Mouse (Mus musculus) hindbrain, embryonic 15.5 days (tissue): ENCODE measurements at regions not wholly inside any gene's neighbourhood (a gene's known extent, or its start where the extent isn't known, plus 50 kb on each side); places are given as distances from the start of the nearest gene placed in this dataset.

Experiments
- ATAC-seq: fragments of 200-750 bp; cut with Nextera tagmentation; 2 replicates; pipeline ENCODE4 v1.8.0; 2017; ENCODE audit warnings: low read depth, moderate number of reproducible peaks, moderate TSS enrichment; ENCODE audit not compliant: low FRiP score
- H3K27ac ChIP-seq: fragments of 300-500 bp; sonication (generic); replicated peaks from 2 replicates; pipeline ENCODE4 v1.5.1; 2015; ENCODE audit warnings: mild to moderate bottlenecking, inconsistent platforms
- H3K27me3 ChIP-seq: fragments of 300-500 bp; sonication (generic); 2 replicates; pipeline ENCODE4 v1.6.1; 2015; ENCODE audit warnings: control low read depth, inconsistent platforms
- H3K36me3 ChIP-seq: fragments of 300-500 bp; sonication (generic); 2 replicates; pipeline ENCODE4 v1.6.1; 2015; ENCODE audit warnings: control low read depth, inconsistent platforms
- H3K4me1 ChIP-seq: fragments of 300-500 bp; sonication (generic); replicated peaks from 2 replicates; pipeline ENCODE4 v1.6.1; 2015; ENCODE audit warnings: control low read depth, inconsistent platforms
- H3K4me2 ChIP-seq: fragments of 300-500 bp; sonication (generic); 2 replicates; pipeline ENCODE4 v1.6.1; 2015; ENCODE audit warnings: moderate library complexity, mild to moderate bottlenecking, inconsistent platforms
- H3K4me3 ChIP-seq: fragments of 300-500 bp; sonication (generic); 2 replicates; pipeline ENCODE4 v1.5.1; 2015; ENCODE audit warnings: mild to moderate bottlenecking, inconsistent platforms
- H3K9ac ChIP-seq: fragments of 300-500 bp; sonication (generic); 2 replicates; pipeline ENCODE4 v1.6.1; 2015; ENCODE audit warnings: inconsistent platforms
- H3K9me3 ChIP-seq: fragments of 300-500 bp; sonication (generic); 2 replicates; pipeline ENCODE4 v1.6.1; 2016; ENCODE audit warnings: control low read depth, inconsistent platforms
- WGBS: fragments of 180-500 bp; shearing (Covaris S2); methylation state at CpG from one replicate; pipeline ENCODE4 v1.1.7; 2015; 5-methylcytosine and 5-hydroxymethylcytosine counted together

DNA sequence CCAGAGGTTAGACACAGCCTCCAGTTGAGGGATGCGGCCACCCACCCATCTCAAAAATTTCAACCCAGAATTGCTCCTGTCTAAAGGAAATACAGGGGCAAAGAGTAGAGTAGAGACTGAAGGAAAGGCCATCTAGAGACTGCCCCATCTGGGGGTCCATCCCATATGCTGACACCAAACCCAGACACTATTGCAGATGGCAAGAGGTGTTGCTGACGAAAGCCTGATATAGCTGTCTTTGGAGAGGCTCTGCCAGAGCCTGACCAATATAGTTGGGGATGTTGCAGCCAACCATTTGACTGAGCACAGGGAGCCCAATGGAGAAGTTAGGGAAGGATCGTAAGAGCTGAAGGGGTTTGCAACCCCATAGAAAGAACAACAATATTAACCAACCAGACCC is 141.6 kb upstream of the Reg3b start:
- H3K9ac ChIP-seq: no peak overlapping the region
- H3K4me3 ChIP-seq: no peak overlapping the region
- no peak overlapping the region for H3K27ac ChIP-seq
- no peak overlapping the region for H3K4me2 ChIP-seq
- no peak for ATAC-seq
- no peaks in the 10 kb centered on the region for H3K4me1 ChIP-seq
- H3K36me3 ChIP-seq: no peaks in the 10 kb centered on the region
- H3K9me3 ChIP-seq: no peaks in the 10 kb centered on the region
- no peaks in the 10 kb centered on the region for H3K27me3 ChIP-seq
- WGBS: 94% methylated on average over 3 of the region's 3 CpGs

DNA sequence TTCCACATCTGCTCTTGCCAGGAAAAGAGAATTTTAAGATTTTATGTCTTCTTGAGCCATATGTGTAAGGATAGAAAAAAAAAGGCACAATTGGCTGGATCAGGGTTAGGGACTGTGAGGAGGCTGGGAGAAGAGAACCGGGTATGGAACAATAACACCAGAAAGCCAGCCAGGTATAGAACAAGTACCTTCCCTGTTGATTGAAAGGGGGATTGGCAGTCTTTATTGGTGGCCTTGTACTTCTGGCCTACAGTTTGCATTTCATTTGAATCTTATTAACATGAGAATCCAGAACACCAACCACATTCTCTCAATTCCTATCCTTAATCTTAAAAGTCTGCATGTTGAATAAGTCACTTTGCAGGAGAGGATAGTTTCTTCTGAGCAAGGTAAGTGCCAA is 126.1 kb upstream of the Reg3b start:
- Histone ChIP-seq H3K9ac (no peak overlapping the region), H3K27ac (0 out of 2 replicates have a peak overlapping the region, but pooled peaks have one; percentile 1), H3K4me3 (no peak overlapping the region), H3K4me1 (no peaks in the 10 kb centered on the region), H3K4me2 (no peak overlapping the region), H3K27me3 (no peaks in the 10 kb centered on the region), H3K9me3 (no peaks in the 10 kb centered on the region), H3K36me3 (no peaks in the 10 kb centered on the region)
- WGBS: 21% methylated on average over 1 of the region's 1 CpGs
- no peak for ATAC-seq

DNA sequence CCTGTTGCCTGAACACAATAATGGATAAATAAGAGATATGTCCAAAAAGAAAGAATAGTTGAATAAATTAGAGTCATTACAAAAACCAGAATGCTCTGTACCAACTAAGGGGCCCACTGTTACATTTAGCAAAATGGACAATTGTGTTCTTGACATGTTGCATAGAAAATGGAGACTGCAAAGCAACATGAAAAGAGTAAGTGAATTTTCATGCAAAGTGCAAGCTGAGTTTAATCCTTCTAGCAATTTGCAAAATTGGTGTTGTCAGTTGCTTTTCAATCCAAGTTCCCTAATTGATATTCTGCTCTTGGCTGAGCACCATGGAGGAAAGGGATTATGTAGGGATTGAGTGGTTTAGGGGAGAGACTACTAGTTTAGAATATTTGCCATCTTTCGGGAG is 125.4 kb upstream of the Reg3b start:
- no peaks in the 10 kb centered on the region for H3K36me3 ChIP-seq
- H3K4me2 ChIP-seq: no peak overlapping the region
- no peak overlapping the region for H3K9ac ChIP-seq
- WGBS: 66% methylated on average over 1 of the region's 1 CpGs
- H3K9me3 ChIP-seq: no peaks in the 10 kb centered on the region
- H3K4me3 ChIP-seq: no peak overlapping the region
- H3K4me1 ChIP-seq: no peaks in the 10 kb centered on the region
- H3K27me3 ChIP-seq: no peaks in the 10 kb centered on the region
- 0 out of 2 replicates have a peak overlapping the region, but pooled peaks have one; percentile 2 for H3K27ac ChIP-seq
- no peak for ATAC-seq

DNA sequence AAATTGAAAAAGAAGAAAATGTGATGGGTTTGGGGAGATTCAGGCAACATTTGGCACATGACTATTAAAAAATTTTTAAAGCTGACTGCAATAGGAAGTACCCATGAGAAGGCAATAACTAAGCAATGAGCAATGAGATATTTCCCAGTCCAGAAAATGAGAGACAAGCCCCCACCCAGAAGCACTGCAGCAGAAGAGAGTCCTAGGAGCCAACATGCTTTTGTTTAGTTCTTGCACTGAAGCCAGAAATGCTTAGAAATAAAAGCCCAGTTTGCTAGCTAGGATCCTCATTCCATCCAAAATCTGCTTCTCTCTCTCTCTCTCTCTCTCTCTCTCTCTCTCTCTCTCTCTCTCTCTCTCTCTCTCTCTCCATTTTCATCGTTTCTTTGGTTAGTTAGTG is 120.4 kb upstream of the Reg3b start:
- peaks cover 4% of the 10 kb centered on the region; the same call in 1 of the 2 replicates for H3K4me1 ChIP-seq
- 50% methylated on average over 1 of the region's 1 CpGs for WGBS
- H3K9ac ChIP-seq: no peak overlapping the region
- no peak for ATAC-seq
- H3K27me3 ChIP-seq: no peaks in the 10 kb centered on the region
- H3K27ac ChIP-seq: no peak overlapping the region
- H3K4me3 ChIP-seq: no peak overlapping the region
- no peaks in the 10 kb centered on the region for H3K9me3 ChIP-seq
- H3K4me2 ChIP-seq: no peak overlapping the region
- H3K36me3 ChIP-seq: no peaks in the 10 kb centered on the region

DNA sequence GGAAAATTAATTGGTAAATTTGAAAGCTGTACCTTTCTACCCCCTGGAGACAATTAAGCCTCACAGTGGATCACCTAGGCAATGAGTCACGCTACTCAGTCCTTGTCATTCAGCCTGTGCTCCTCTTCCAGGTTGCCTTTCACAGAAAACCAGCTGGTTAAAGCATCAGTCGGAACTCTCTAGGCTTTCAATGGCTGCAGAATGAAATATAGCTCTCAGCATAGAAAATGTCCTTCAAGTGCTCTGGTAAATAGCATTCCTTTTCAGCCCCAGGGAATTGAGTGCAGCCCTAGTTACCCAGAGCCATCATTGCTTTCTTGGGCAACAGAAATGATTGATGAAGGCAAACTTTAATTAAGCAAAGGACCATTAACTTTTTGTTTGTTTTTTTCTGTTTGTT is 119.9 kb upstream of the Reg3b start:
- Histone ChIP-seq H3K27ac (0 out of 2 replicates have a peak overlapping the region, but pooled peaks have one; percentile 34), H3K9ac (no peak overlapping the region), H3K9me3 (no peaks in the 10 kb centered on the region), H3K4me2 (no peak overlapping the region), H3K36me3 (no peaks in the 10 kb centered on the region), H3K27me3 (no peaks in the 10 kb centered on the region), H3K4me1 (peaks cover 4% of the 10 kb centered on the region; the same call in 1 of the 2 replicates), H3K4me3 (no peak overlapping the region)
- 21% methylated on average over 2 of the region's 2 CpGs for WGBS
- ATAC-seq: peak; percentile 54; the same call in 1 of the 2 replicates

DNA sequence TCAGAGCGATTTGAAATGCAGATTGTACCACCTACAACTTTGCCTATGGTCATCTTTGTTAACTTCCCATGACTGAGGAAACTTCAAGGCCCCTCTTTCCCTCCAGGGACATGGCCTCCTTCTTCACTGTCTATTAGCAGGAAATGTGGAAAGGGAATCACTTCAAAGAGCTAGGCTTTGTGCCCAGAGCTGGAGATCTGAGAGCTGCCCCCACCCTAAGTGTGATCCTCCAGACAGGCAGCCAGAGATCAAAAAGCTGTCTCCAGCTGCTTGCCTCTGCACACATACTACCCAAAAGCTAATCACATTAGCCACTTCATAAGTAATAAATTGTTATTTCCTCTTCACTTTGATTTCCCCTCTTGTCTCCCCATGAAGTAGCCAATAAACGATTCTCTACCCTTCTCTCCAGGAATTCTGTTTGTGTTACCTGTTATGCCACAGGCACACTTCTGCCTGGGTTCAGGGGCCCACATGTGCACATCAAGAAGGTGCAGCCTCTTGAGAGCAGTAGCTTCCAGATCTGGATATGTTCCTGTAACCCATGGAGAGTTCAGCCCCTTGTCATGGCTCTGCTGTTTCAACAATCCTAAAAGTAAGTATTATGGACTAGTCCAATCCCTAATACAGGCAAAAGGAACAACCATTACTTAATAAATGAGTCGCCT is 98.4 kb upstream of the Reg3b start:
- Histone ChIP-seq H3K4me2 (no peak overlapping the region), H3K36me3 (no peaks in the 10 kb centered on the region), H3K9ac (no peak overlapping the region), H3K9me3 (no peaks in the 10 kb centered on the region), H3K27me3 (no peaks in the 10 kb centered on the region), H3K4me3 (no peak overlapping the region), H3K27ac (no peak overlapping the region), H3K4me1 (no peaks in the 10 kb centered on the region)
- 71% methylated on average over 3 of the region's 3 CpGs for WGBS
- no peak for ATAC-seq

DNA sequence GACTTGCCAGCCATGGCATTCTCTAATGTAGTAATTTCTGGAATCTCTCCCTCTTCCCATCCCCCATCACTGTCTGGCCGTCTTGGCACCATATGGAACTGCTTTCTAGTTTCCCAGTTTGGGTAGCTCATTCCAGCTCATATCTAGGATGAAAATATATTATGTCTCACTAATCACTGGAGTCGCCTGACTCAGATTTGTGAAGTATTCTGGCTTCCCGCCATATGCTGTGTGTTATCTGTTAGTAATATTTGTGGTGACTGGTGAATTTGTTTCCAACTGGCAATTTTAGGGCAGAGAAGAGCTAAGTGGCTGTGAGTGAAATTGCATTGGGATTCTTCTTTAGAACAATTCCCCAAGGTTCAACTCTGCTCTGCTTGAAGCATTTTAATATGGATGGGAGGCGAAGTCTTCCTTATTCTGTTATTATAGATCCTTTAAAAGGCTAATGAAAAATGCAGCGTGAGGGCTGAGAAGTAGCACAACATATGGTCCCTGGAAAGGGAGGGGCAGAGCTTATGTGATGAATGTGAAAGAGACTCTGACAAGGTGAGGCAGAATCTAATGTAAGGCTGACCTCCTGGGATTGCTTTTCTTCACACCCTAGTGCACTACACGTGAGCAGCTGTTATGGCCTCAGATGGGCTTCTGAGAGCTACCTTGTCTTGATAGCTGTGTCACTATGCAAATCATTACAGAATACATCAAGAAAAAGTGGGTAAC is 92.3 kb upstream of the Reg3b start:
- H3K9me3 ChIP-seq: no peaks in the 10 kb centered on the region
- no peaks in the 10 kb centered on the region for H3K36me3 ChIP-seq
- H3K27me3 ChIP-seq: no peaks in the 10 kb centered on the region
- H3K4me2 ChIP-seq: no peak overlapping the region
- no peak overlapping the region for H3K9ac ChIP-seq
- WGBS: 41% methylated on average over 6 of the region's 6 CpGs
- H3K4me1 ChIP-seq: 0 out of 2 replicates have a peak, but pooled peaks cover 5% of the 10 kb centered on the region
- ATAC-seq: peak; percentile 73; the same call in 1 of the 2 replicates
- no peak overlapping the region for H3K4me3 ChIP-seq
- H3K27ac ChIP-seq: 0 out of 2 replicates have a peak overlapping the region, but pooled peaks have one; percentile 14

DNA sequence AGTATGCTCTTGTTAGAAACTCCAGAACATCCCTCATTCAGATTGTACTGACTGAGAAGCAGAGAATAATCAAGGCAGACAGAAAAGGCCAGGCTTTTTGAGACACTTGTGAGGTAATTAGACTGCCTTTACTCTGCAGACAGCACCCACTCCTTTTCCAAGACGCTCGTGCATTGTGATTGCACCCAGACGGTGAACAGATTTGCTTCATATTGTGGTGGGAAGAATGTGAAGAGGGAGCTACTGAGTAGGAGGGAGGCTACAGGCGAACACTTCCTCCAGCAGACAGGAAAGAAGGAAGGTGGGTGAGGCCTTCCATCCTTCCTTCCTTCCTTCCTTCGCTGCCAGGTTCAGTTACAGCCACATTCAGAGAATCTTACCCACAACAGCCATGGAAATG is 89.9 kb upstream of the Reg3b start:
- 77% methylated on average over 5 of the region's 5 CpGs for WGBS
- H3K27ac ChIP-seq: no peak overlapping the region
- no peaks in the 10 kb centered on the region for H3K27me3 ChIP-seq
- H3K9me3 ChIP-seq: no peaks in the 10 kb centered on the region
- H3K36me3 ChIP-seq: no peaks in the 10 kb centered on the region
- no peak overlapping the region for H3K9ac ChIP-seq
- 0 out of 2 replicates have a peak, but pooled peaks cover 5% of the 10 kb centered on the region for H3K4me1 ChIP-seq
- H3K4me3 ChIP-seq: no peak overlapping the region
- no peak for ATAC-seq
- no peak overlapping the region for H3K4me2 ChIP-seq

DNA sequence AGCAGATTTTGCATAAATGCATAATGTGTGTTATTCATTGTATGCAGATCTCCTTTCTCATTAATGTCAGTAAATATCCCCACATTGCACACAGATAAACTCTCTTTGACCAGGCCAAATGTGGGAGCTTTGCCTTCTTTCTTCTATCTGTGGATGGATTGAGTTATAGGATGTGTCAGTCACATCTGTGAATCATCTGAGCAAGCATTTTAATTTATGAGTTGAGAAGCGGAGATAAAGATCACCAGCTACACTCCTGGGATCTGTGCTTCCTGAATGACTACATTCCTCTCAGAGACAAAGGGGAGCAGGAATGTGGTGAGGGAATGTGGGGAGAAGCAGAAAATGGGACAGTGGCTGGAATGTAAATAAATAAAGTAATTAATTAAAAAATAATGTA is 75.8 kb upstream of the Reg3b start:
- no peaks in the 10 kb centered on the region for H3K4me1 ChIP-seq
- no peak overlapping the region for H3K27ac ChIP-seq
- ATAC-seq: no peak
- no peaks in the 10 kb centered on the region for H3K9me3 ChIP-seq
- H3K27me3 ChIP-seq: no peaks in the 10 kb centered on the region
- H3K4me3 ChIP-seq: no peak overlapping the region
- H3K36me3 ChIP-seq: no peaks in the 10 kb centered on the region
- WGBS: 30% methylated on average over 1 of the region's 1 CpGs
- H3K4me2 ChIP-seq: no peak overlapping the region
- no peak overlapping the region for H3K9ac ChIP-seq

DNA sequence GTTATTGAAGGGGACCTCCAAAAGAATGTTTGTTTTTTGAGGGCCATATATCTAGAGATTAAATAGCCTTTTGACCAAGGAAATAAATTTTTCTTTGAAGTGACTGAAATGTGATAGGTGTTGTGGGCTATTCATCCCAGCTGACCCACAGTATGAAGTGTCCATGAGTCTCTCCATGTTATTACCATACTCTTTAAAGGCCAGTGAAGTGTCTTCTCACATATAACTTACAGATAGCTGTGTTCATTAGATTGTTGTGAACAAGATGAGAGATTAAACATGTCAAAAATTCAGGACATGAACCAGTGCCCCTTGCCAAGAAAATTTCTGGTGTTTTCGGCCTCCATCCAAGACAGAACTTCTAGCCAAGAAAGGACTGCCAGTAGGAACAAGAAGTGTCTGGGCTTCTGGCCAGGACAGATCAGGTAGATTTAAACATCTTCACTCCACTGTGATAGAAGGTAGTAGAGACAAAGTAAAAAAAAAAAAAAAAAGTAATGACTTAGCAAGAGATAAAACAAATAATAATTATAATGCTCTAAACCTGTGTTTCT is 67.2 kb upstream of the Reg3b start:
- no peak overlapping the region for H3K4me2 ChIP-seq
- 68% methylated on average over 1 of the region's 1 CpGs for WGBS
- ATAC-seq: no peak
- no peak overlapping the region for H3K9ac ChIP-seq
- H3K27me3 ChIP-seq: no peaks in the 10 kb centered on the region
- no peaks in the 10 kb centered on the region for H3K9me3 ChIP-seq
- H3K4me3 ChIP-seq: no peak overlapping the region
- H3K27ac ChIP-seq: no peak overlapping the region
- no peaks in the 10 kb centered on the region for H3K4me1 ChIP-seq
- no peaks in the 10 kb centered on the region for H3K36me3 ChIP-seq
